Mouse (Mus musculus) embryonic facial prominence, embryonic 10.5 days (tissue): ENCODE measurements at regions not wholly inside any gene's neighbourhood (a gene's known extent, or its start where the extent isn't known, plus 50 kb on each side); places are given as distances from the start of the nearest gene placed in this dataset.
"Not testable (repeated sequence)": the region's sequence is repeated elsewhere in the genome, so short reads cannot be mapped to it uniquely, and the experiment has no call there.

ENCODE experiments used
- DNase-seq: peaks from one replicate; pipeline ENCODE4 v3.0.0-alpha.2; 2017; ENCODE audit warnings: low spot score
- H3K27ac ChIP-seq: fragments of 300-500 bp; sonication (generic); replicated peaks from 2 replicates; pipeline ENCODE4 v1.5.1; 2016; ENCODE audit warnings: mild to moderate bottlenecking
- H3K27me3 ChIP-seq: fragments of 300-500 bp; sonication (generic); replicated peaks from 2 replicates; pipeline ENCODE4 v1.6.1; 2016; ENCODE audit warnings: low read depth, mild to moderate bottlenecking; ENCODE audit not compliant: poor library complexity, severe bottlenecking
- H3K36me3 ChIP-seq: fragments of 300-500 bp; sonication (generic); replicated peaks from 2 replicates; pipeline ENCODE4 v1.6.1; 2016; ENCODE audit warnings: mild to moderate bottlenecking, moderate library complexity
- H3K4me1 ChIP-seq: fragments of 300-500 bp; sonication (generic); 2 replicates; pipeline ENCODE4 v1.6.1; 2016
- H3K4me3 ChIP-seq: fragments of 300-500 bp; sonication (generic); 2 replicates; pipeline ENCODE4 v1.5.1; 2016; ENCODE audit warnings: mild to moderate bottlenecking, moderate library complexity
- H3K9me3 ChIP-seq: fragments of 300-500 bp; sonication (generic); 2 replicates; pipeline ENCODE4 v1.6.1; 2016; ENCODE audit warnings: mild to moderate bottlenecking
- WGBS: fragments of 180-500 bp; shearing (Covaris S2); methylation state at CpG from one replicate; pipeline ENCODE4 v1.1.7; 2016; 5-methylcytosine and 5-hydroxymethylcytosine counted together

DNA sequence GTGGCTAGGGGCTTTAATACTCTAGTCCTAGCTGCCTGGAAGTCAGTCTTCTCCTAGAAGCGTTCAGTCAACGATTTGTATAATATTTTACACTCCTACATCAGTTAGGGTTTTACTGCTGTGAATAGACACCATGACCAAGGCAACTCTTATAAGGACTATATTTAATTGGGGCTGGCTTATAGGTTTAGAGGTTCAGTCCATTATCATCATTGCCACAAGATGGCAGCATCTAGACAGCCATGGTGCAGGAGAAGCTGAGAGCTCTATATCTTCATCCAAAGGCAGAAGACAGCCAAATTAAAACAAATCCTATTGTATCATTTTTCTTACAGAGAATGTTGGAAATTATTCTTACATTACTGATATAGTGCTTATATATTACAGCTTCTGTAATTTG lies 167.0 kb upstream of the Ndn start:
- H3K27me3 ChIP-seq: no peaks in the 10 kb centered on the region
- H3K36me3 ChIP-seq: no peaks in the 10 kb centered on the region
- no peaks in the 10 kb centered on the region for H3K4me1 ChIP-seq
- no peak for DNase-seq
- H3K27ac ChIP-seq: no peak overlapping the region
- 54% methylated on average over 2 of the region's 2 CpGs for WGBS
- no peak overlapping the region for H3K4me3 ChIP-seq
- H3K9me3 ChIP-seq: 0 out of 2 replicates have a peak, but pooled peaks cover 4% of the 10 kb centered on the region

DNA sequence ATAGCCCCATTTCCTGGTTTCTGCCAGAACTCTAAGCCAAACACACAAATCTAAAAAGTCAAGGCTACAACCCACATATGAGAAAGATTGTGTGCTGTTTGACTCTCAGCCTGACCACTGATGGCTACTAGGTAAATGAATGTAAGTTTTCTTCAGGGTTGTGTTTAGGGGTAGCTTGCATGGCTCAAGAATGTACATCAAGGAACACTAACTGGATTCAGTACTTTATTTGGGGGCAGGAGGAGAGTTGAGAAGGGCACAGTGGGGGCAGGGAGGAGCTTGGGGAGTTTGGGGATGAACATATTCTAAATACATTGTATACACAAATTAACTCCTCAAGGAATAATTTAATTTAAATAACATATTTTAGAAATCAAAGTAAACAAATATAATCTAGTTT lies 137.8 kb upstream of the Ndn start:
- Histone ChIP-seq H3K27ac (no peak overlapping the region), H3K27me3 (no peaks in the 10 kb centered on the region), H3K4me1 (no peaks in the 10 kb centered on the region), H3K36me3 (peaks cover 12% of the 10 kb centered on the region), H3K9me3 (0 out of 2 replicates have a peak, but pooled peaks cover 2% of the 10 kb centered on the region), H3K4me3 (peak overlapping the region; percentile 51)
- DNase-seq: no peak

- peak overlapping the region; percentile 70; the same call in 1 of the 2 replicates for H3K27ac ChIP-seq
- H3K27me3 ChIP-seq: no peaks in the 10 kb centered on the region
- DNase-seq: peak; percentile 68
- peak overlapping the region; percentile 51 for H3K4me3 ChIP-seq
- WGBS: 30% methylated on average over 12 of the region's 12 CpGs
- 0 out of 2 replicates have a peak, but pooled peaks cover 2% of the 10 kb centered on the region for H3K9me3 ChIP-seq
- no peaks in the 10 kb centered on the region for H3K4me1 ChIP-seq
- peaks cover 6% of the 10 kb centered on the region for H3K36me3 ChIP-seq
Measured at GRCm38 (mm10) chr7:62209117-62209700, 137.2 kb upstream of the Ndn start.

- Histone ChIP-seq H3K36me3 (no peaks in the 10 kb centered on the region), H3K27ac (no peak overlapping the region), H3K27me3 (no peaks in the 10 kb centered on the region), H3K9me3 (no peaks in the 10 kb centered on the region), H3K4me3 (peak overlapping the region; percentile 36; the same call in 1 of the 2 replicates), H3K4me1 (no peaks in the 10 kb centered on the region)
- 35% methylated on average over 4 of the region's 4 CpGs for WGBS
- DNase-seq: peak; percentile 53
Measured at GRCm38 (mm10) chr7:62225184-62225583, 121.2 kb upstream of the Ndn start.

- Histone ChIP-seq H3K27ac (no peak overlapping the region), H3K4me3 (no peak overlapping the region), H3K27me3 (no peaks in the 10 kb centered on the region), H3K4me1 (peaks cover 18% of the 10 kb centered on the region), H3K36me3 (no peaks in the 10 kb centered on the region), H3K9me3 (peaks cover 13% of the 10 kb centered on the region)
- no peak for DNase-seq
- 8% methylated on average over 1 of the region's 1 CpGs for WGBS
Measured at GRCm38 (mm10) chr7:62227727-62228126, 118.6 kb upstream of the Ndn start.

- no peak for DNase-seq
- 17% methylated on average over 2 of the region's 2 CpGs for WGBS
Measured at GRCm38 (mm10) chr7:62230713-62231112, 115.7 kb upstream of the Ndn start.

GRCm38 (mm10) chr7:62231120-62231574 lies 115.2 kb upstream of the Ndn start:
- peak overlapping the region; percentile 78 for H3K27ac ChIP-seq
- H3K4me3 ChIP-seq: peak overlapping the region; percentile 35; the same call in 1 of the 2 replicates
- no peaks in the 10 kb centered on the region for H3K27me3 ChIP-seq
- no peaks in the 10 kb centered on the region for H3K36me3 ChIP-seq
- WGBS: 14% methylated on average over 13 of the region's 13 CpGs
- peaks cover 13% of the 10 kb centered on the region for H3K9me3 ChIP-seq
- peak; percentile 89 for DNase-seq
- peaks cover 19% of the 10 kb centered on the region for H3K4me1 ChIP-seq

More at GRCm38 (mm10) chr7:62230713-62231112, 115.7 kb upstream of the Ndn start:
- H3K36me3 ChIP-seq: no peaks in the 10 kb centered on the region
- H3K4me3 ChIP-seq: peak overlapping the region; percentile 35; the same call in 1 of the 2 replicates
- peaks cover 13% of the 10 kb centered on the region for H3K9me3 ChIP-seq
- H3K27me3 ChIP-seq: no peaks in the 10 kb centered on the region
- peaks cover 19% of the 10 kb centered on the region for H3K4me1 ChIP-seq
- H3K27ac ChIP-seq: peak overlapping the region; percentile 78

DNA sequence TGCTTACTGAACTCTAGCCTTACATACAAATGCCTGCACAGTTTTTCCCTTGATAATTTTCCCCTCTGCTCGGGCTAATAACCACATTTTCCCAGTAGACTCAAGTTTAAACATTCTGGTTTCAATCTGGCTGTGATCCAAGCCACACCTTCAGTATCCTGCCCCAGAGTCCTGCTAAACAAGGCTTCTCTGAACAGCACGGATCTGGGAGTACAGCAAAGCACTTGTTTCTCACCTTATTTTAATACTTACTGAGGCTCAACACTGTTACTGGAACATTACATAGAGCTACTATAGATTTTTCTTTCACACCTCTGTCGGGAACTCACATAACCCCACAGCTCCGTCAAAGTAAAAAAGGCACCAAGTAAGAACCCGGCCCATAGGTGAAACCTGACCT lies 114.3 kb upstream of the Ndn start:
- DNase-seq: peak; percentile 10
- Histone ChIP-seq H3K9me3 (peaks cover 13% of the 10 kb centered on the region), H3K27ac (peak overlapping the region; percentile 78; the same call in 1 of the 2 replicates), H3K4me1 (peaks cover 19% of the 10 kb centered on the region), H3K27me3 (no peaks in the 10 kb centered on the region), H3K4me3 (no peak overlapping the region), H3K36me3 (no peaks in the 10 kb centered on the region)
- WGBS: 59% methylated on average over 5 of the region's 5 CpGs

GRCm38 (mm10) chr7:62234037-62234436 lies 112.3 kb upstream of the Ndn start:
- Histone ChIP-seq H3K4me3 (no peak overlapping the region), H3K4me1 (peaks cover 19% of the 10 kb centered on the region), H3K9me3 (peaks cover 13% of the 10 kb centered on the region), H3K27me3 (no peaks in the 10 kb centered on the region), H3K36me3 (no peaks in the 10 kb centered on the region), H3K27ac (no peak overlapping the region; the same call in 1 of the 2 replicates)
- no peak for DNase-seq
- WGBS: 61% methylated on average over 6 of the region's 6 CpGs

- Histone ChIP-seq H3K27me3 (no peaks in the 10 kb centered on the region), H3K27ac (no peak overlapping the region), H3K4me1 (peaks cover 14% of the 10 kb centered on the region), H3K9me3 (peaks cover 10% of the 10 kb centered on the region), H3K4me3 (no peak overlapping the region), H3K36me3 (no peaks in the 10 kb centered on the region)
- no peak for DNase-seq
- 85% methylated on average over 1 of the region's 1 CpGs for WGBS
Measured at GRCm38 (mm10) chr7:62235766-62236165, 110.6 kb upstream of the Ndn start.

- WGBS: 39% methylated on average over 8 of the region's 8 CpGs
- Histone ChIP-seq H3K27ac (peak overlapping the region; percentile 77), H3K4me1 (peaks cover 7% of the 10 kb centered on the region; the same call in 1 of the 2 replicates), H3K36me3 (no peaks in the 10 kb centered on the region), H3K9me3 (0 out of 2 replicates have a peak, but pooled peaks cover 3% of the 10 kb centered on the region), H3K4me3 (no peak overlapping the region), H3K27me3 (no peaks in the 10 kb centered on the region)
- DNase-seq: peak; percentile 62
Measured at GRCm38 (mm10) chr7:62261688-62262114, 84.7 kb upstream of the Ndn start.

DNA sequence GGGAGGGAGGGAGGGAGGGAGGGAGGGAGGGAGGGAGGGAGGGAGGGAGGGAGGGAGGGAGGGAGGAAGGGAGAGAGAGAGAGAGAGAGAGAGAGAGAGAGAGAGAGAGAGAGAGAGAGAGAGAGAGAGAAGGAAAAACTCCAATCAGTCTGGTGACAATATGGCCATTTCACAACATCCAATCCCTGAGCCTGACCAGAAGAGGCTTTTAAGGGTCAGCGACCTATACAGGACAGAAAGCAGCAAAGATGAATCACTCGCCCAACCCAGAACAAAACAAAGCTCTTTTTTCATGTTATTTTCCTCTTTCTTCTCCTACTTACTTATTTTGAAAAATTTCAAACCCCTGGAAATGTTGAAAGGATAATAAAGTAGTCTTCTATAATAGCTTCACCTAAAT lies 84.2 kb upstream of the Ndn start:
- peak overlapping the region; percentile 77 for H3K27ac ChIP-seq
- not testable (repeated sequence) for H3K36me3 ChIP-seq, H3K4me1 ChIP-seq, H3K9me3 ChIP-seq, H3K27me3 ChIP-seq, DNase-seq, H3K4me3 ChIP-seq
- WGBS: 47% methylated on average over 2 of the region's 2 CpGs

DNA sequence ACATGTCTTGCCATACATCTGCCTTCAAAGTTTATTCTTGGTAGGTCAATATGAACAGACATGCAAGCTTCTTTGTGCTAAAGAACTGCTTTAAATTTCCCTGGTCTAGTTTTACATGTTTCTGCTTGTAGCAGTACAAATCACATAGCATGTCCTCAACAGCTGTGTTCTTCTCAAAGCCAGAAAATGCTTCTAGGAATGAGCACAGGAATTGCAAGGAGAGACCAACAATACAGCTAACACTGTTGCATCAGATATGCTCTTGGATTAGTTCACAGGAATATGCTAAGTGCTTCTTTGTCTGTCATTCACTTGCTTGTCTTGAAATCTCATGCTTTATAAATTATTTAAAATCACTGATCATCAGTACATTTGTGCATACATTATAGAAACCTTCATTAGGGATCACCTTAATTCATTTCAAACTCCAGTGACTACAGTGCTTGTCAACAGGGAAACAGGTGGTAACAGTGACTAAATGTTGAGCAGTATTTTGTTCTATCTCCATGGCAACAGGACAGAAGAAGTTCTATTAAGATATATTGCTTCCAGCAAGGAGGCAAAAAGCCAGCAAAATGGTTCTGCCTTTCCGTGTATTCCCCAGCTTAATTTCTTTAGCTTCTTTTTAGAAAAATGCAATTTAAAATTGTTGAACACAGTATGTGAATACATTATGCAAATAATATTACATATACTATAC lies 77.1 kb upstream of the Ndn start:
- H3K9me3 ChIP-seq: 0 out of 2 replicates have a peak, but pooled peaks cover 5% of the 10 kb centered on the region
- H3K36me3 ChIP-seq: no peaks in the 10 kb centered on the region
- H3K27me3 ChIP-seq: no peaks in the 10 kb centered on the region
- 71% methylated on average over 1 of the region's 1 CpGs for WGBS
- no peak overlapping the region for H3K4me3 ChIP-seq
- 0 out of 2 replicates have a peak, but pooled peaks cover 3% of the 10 kb centered on the region for H3K4me1 ChIP-seq
- no peak for DNase-seq
- no peak overlapping the region for H3K27ac ChIP-seq
